Mouse (Mus musculus): Measurements from ENCODE around the gene Trim65.
"Not testable (repeated sequence)": the region's sequence is repeated elsewhere in the genome, so short reads cannot be mapped to it uniquely, and the experiment has no call there.

Trim65 gene

DNA sequence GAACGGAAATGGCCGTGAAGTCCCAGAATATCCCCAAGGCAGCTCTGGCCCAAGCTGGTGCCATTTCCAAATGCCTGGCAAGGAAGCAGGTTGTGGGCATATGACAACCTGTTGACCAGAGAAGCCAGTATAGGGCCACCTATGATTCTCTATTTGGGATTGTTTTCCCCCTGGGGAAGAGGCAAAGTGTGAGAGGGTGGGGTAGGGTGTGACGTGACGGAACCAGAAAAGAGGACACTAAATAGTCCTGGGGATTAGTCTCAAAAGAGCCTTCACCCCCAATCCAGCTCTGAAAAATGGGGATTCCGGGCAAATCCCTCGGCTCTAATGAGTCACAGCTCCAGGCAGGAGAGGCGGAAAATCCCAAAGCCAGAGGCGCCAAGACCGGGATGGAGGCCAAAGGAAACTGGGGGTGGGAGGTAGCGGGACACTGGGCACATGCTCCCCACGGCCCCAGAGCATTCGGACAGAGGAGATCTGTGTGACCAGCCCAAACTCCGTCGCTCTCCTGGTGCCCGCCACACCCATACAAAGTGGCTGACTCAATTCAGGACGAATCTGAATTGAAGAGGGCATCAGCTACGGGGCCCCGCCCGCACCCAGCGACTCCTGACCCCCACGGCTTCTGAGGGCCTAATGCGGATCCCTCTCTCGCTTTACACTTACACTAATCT lies 22.3 kb downstream of the Trim65 start:
- no peak for DNase-seq (ENCODE audit: low spot score in 2 of 2)

DNA sequence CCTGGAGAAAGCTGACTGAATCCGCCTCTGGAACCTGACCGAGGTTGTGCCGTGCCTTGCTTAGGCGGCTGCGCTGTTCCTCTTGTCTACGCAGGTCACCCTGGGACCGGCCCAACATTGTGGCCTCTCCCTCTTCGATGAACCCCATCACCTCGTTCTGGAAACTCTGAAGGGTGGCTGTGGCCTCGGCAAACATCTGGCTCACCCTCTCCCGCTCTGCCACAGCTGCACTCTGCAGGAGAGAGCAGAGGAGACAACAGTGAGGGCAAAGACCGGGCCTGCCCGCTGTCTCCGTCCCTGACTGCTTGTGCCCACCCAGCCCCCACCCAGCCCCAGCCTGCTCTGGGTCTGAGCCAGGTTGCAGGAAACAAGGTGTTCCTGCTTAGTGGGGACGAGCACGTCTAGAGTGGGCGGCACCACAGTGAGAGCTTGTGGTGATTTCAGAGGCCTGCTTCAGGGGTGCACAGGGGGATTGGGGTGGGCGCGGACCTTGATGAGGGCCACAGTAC lies 23.1 kb downstream of the Trim65 start:
- DNase-seq (ENCODE audit: low spot score in 2 of 2): no peak

DNA sequence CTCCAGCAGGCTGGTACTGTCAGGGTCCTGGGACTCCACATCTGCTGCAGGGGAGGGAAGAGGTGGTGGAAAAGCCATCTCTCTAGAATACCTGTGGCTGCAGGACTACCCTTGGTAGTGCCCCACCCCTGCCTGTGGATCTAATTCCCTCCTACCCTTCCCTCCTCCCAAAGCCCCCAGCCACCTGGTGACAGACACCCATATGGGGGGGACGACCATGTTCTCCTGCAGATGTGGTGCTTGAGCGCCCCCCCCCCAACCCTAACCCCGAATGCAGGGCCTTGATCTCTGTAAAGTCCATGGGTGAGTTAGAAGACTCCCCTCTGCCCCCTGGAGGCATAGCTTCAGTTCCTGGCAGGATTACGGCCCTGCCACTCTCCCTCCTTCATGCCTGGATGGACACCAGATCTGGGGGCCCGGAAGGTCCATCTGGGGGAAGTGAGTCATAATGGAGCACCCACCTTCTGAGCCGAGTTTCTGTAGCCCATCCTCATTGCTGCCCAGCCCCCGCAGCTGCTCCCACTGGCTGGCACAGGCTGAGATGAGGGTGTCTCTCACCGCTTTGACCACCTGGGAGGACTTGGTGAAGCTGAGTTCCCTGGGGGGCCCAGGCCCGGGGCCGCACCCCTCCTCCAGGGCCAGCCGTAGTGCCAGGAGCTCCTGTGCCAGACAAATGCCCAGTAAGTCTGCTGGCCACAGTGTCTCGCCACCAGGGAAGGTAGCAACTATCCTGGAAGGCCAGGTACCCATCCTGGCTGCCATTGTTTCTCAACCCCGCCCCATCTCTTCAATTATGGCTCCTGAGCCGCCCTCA lies 23.8 kb downstream of the Trim65 start:
- DNase-seq (ENCODE audit: low spot score in 2 of 2): no peak

DNA sequence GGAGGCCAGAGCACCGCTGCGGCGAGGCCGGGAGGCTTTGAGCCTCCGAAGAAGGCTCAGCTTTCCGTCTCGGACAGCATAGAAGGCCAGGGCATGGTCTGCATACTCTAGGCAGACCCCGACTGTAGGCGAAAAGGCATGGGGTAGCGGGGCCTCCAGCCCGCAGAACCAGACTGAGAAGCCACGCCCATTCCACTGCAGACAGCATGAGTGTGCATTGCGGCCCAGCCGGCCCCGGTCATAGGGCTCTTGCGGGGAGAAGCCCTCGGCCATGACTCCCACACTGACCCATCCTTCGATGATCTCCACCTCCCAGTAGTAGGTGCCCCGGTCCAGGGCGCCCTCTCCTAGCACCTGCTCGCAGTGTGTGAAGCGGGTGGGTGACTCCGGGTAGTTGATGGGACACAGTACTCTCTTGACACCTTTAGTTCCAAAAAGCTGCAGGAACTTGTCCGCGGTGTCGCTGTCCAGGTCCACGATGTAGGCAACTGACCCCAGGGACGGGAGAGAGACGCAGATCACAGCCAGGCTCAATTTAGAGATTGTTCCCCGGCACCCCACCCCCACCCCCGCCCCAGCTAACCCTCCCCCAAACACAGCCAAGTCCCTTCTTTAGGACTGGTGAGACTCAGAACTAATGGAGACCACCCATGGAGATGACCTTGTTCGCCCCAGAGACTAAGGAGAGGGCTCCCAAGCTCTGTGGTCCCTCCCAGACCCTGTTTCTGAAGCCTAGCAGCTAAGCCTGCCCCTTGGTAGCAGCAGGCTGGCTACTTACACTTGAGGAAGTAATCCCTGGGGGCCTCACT lies 24.6 kb downstream of the Trim65 start:
- no peak for DNase-seq (ENCODE audit: low spot score in 2 of 2)

DNA sequence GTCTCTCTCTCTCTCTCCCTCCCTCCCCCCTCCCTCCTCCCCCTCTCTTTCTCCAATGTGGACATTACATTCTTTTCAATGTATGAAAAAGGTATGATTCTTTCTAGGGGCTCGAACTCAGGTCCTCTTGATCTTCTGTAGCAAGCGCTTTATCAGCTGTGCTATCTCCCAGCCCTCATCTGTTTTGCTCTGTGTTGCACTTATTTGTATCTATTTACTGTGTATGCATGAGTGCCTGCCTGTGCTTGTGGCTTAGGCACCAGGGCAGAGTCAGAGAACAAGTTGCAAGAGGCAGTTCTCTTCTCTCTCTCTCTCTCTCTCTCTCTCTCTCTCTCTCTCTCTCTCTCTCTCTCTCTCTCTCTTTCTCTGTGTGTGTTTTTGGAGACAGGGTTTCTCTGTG lies 25.9 kb downstream of the Trim65 start:
- DNase-seq (ENCODE audit: low spot score in 2 of 2): no peak

DNA sequence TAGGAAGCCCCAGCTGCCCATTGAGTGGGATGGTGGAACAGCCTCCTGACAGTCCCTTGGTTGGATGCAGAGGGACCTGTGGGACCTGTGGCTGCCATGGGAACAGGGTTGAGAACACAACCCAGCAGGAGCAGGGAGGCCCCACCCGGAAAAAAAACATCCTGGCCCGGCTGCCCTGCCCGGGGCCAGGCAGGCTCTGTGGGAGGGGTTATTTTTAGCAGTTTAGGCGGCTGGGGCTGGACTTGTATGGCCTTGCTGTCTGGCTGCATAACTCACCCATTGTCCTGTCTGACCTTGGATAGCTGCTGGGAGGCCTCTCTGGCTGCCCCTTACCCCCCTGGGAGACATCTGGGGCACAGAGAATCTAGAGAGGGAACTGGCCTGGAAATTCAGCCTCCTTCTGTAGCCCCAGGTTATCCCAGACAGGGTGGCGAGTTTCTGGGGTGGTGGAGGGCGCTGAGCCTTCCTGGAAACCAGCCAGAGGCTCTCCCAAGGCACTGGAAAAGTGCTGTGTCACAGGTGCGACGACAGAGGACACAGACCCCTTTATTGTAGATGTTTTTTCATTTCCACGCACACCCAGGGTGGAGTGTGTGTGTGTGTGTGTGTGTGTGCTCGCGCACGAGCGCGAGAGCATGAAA lies 26.8 kb downstream of the Trim65 start:
- no peak for DNase-seq (ENCODE audit: low spot score in 2 of 2)

DNA sequence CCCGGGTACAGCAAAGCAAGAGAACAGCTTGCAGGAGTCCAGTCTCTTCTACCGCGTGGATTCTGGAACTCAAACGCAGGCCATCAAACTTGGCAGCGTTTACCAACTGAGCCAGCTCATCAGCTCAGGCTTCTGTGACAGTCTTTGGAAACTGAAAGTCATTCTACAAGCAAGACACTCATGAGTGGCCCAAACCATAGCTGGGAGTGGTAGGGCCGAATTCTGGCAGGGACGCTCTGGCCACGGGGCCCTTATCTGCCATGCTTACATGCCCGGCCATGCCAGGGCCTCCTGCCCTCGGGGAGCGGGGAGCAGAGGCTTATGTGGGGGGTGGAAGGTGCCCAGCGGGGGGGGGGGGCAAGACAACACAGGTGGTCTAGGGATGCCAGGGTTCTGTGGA lies 27.4 kb downstream of the Trim65 start:
- no peak for DNase-seq (ENCODE audit: low spot score in 2 of 2)

DNA sequence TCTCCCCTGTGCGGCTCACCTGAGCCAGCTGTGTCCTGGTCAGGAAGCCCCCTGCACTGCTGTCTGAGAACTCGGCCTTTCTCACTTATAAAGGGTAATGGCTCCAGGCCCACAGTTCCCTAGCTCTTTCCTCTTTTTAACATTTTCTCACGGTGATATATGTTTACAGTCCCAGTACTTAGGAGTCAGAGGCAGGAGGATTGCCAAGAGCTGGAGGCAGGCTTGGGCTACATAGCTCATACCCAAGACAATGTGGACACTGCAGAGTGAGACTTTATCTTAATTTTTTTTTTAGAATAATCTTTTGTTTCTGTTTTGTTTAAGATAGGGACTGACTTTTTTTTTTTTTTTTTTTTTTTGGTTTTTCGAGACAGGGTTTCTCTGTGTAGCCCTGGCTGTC lies 28.5 kb downstream of the Trim65 start:
- no peak for DNase-seq (ENCODE audit: low spot score in 2 of 2)

DNA sequence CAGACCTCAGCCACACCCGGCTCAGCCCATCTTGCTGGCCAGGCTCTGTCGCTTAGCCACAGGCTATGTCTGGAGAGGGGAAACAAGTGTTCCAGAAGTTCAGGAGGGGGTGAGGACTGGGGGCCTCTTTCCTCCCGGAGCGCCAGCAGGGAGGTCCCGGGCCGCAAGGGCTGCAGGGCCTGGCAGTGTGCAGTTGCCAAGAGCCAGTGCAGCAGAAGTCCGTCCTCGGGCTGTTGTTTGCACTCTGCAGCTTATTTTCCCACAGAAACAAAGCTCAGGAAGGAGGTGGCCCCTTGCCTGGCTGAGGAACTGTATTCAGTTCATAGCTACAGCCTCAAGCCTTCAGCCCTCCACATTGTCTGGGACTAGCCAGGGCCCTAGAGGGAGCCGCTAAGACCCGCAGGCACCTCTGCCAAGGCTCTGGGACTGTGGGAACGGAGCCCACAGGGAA lies 29.0 kb downstream of the Trim65 start:
- no peak for DNase-seq (ENCODE audit: low spot score in 2 of 2)

DNA sequence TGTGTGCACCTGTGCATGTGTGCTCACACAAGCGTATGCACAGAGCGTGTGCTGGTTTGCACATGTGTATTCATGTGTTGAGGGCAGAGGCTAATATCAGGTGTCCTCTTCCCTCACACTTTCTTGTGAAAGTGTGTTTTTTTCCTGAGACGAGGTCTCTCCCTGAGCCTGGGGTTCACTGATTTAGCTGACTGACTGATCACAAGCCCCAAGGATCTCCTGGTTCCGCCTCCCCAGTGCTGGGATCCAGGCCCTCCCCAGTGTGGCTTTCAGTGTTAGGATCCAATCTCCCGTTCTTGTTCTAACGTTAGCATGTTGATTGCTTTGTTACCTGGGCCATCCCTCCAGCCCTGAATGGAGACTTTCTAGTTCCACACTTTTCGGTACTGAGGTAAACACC lies 30.1 kb downstream of the Trim65 start:
- DNase-seq (ENCODE audit: low spot score in 2 of 2): no peak

DNA sequence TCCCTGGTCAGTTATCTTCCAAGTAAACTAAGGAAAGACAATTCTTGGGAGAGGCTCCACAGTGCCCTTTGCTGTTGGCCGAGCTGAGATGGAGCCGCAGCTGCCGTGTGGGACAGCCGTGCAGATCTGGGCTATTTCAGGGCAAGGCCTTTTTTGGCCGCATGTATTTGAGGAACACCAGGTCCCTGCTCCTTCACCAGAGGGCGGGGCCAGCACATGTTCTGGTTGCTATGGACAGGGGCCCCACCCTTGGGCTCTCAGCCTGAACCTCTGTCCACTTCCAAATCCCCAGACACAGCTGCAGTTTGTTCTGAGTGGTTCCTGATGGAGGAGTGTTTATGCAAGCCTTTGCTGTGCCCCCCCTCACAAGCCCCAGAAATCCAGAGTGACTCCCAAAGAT lies 30.5 kb downstream of the Trim65 start:
- DNase-seq (ENCODE audit: low spot score in 2 of 2): no peak

DNA sequence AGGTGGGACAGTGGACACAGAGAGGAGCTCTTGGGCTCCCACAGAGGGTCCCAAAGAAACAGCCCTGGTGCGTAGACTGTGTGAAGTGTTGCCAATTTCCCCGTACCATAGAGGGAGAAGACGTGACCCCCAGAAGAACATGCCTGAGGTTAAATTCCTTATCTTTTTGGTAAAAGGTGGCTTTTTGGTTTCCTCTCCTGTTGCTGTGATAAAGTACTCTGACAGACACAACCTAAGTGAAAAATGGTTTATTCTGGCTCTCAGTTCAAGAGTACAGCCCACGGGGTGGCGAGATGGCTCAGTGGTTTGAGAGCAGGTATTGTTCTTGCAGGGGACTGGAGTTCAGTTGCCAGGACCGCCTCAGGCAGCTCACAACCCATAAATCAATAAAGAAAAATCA lies 31.5 kb downstream of the Trim65 start:
- no peak for DNase-seq (ENCODE audit: low spot score in 2 of 2)

DNA sequence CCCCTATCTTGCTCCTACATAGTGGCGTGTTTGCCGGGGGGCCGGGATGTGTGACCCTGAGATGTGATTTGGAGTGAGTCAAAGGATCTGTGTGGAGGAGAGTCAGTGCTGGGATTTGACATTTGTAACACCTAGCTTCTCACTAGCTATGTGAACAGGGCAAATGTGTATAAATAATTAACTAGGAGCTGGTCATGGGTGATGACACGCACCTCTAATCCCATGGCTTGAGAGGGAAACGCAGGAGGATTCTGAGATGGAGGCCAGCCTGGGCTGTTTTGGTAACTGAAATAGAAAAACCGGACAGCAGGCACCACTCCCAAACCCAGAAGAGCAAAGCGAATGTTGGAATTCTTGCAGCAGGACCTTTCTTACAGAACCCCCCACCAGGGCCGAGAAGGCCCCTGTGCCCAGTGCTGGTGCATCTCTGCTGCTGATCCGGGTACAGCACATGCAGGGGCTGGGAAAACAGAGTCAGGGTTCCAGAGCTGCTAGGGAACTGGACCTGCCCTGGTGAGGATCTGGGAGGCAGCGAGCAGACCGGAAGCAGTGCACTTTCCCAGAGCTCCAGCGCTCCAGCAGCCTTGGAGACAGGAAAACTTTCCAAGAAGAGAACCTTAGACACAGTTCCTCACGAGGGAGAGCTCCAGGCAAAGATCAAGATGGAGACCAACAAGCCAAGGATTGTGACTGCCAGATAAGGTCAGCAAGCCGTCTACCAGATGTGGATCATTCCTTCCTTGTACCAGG lies 32.0 kb downstream of the Trim65 start:
- no peak for DNase-seq (ENCODE audit: low spot score in 2 of 2)

DNA sequence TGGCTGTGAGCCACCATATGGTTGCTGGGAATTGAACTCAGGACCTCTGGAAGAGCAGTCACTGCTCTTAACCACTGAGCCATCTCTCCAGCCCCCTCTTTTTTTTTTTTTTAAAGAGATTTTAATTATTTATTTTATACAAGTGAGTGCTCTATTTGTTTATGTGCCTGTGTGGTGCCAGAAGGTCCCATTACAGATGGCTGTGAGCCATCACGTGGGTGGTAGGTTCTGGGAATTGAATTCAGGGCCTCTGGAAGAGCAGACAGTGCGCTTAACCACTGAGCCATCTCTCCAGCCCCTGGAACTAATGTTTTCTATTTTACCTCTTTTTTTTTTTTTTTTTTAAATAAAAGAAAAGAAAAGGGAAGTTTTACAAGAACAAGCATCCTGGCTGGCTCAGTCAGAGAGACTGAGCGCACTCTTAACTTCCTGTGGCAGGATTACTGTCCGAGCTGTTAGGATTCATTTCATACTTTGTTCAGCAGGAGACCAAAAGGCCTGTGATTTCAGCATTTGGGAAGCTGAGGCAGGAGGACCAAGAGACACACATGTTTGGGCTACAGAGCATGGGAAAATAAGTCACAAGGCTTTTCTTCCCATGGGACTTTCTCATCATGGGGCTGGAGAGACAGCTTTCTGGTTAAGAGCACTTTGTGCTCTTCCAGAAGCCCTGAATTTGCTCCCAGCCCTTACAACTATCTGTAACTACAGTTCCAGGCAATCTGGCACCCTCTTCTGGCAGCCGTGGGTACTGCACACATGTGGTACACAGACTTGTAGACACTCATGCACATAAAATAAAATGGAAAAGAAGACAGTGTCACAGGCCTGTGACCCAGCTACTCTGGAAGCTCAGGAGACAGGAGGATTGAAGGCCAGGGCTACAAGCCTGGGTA lies 34.5 kb downstream of the Trim65 start:
- peak in 1 of 2 experiments; percentile 84 for DNase-seq (ENCODE audit: low spot score in 2 of 2)

DNA sequence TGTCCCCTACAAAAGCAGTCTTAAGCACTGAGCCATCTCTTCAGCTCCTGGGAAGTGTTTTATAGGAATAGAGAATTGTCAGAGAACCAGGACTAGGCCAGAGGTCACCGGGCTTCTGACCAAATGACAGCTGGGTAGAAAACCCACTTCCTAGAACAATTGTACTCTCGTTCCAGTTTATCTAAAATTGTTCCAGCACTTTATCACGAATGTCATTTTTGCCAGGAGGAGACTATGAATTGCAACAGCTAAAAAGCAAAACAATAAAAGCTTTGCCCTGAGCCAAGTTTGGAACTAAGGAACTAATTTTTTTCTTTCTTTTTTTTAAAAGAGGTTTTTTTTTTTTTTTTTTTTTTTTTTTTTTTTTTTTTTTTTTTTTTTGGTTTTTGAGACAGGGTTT lies 35.4 kb downstream of the Trim65 start:
- no peak for DNase-seq (ENCODE audit: low spot score in 2 of 2)

DNA sequence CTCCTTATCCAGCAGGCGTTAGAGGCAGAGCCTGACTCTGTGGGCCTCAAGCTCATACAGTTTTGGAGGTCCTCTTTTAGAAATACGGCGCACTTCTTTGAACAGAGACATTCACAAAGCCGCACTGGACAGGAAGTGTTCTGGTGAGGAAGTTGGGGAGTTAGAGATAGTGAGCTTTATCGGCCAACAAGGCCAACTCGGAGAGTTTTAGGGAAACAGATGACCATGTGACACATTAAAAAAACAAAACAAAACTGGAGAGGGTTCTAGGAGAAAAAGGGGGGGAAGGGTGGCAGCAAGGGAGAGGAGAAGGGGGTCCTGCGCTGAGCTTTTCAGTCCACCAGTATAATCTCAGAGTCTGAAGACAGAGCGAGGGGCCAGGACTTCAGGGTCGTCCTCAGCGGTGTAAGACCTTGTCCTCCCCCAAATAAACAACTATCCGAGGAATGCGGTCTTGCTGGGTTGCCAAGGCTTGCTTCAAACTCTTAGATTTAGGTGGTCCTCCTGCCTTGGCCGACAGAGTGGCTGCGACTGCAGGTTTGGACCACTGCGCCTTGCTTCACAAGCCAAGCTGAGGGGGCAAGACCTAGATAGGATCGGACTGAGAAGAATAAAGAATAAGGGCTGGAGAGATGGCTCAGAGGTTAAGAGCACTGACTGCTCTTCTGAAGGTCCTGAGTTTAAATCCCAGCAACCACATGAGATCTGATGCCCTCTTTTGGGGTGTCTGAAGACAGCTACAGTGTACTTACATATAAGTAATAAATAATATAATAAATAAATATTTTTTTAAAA lies 37.0 kb downstream of the Trim65 start:
- DNase-seq (ENCODE audit: low spot score in 2 of 2): peak in 1 of 2 experiments; percentile 60

DNA sequence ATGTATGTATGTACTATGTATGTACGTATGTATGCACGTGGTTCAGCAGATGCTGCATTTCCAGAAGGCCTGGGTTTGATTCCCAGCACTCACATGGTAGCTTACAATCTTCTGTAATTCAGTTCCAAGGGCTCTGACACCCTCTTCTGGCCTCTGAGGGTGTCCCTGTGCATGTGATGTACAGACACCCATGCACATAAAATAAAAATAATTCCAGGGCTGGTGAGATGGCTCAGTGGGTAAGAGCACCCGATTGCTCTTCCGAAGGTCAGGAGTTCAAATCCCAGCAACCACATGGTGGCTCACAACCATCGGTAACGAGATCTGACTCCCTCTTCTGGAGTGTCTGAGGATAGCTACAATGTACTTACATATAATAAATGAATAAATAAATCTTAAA lies 38.0 kb downstream of the Trim65 start:
- DNase-seq (ENCODE audit: low spot score in 2 of 2): not testable (repeated sequence)

DNA sequence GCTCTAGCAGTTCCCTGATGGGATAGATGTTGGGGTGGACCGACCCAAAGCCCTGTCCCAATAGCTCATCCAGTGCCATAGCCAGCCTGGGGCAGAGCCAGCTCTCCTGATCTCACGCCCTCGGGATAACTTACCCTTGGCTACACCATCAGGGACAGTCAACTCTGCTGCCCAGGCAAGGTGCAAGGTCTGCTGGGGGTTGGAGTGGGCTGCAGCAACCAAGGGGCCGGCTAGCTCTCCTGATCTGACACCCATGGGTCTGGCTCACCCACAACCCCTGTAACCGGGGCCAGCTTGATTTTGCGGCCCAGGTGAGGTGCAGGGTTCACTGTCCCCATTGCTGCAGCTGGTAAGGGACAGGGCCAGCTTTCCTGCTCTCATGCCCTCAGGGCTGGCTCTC lies 39.3 kb downstream of the Trim65 start:
- no peak for DNase-seq (ENCODE audit: low spot score in 2 of 2)

DNA sequence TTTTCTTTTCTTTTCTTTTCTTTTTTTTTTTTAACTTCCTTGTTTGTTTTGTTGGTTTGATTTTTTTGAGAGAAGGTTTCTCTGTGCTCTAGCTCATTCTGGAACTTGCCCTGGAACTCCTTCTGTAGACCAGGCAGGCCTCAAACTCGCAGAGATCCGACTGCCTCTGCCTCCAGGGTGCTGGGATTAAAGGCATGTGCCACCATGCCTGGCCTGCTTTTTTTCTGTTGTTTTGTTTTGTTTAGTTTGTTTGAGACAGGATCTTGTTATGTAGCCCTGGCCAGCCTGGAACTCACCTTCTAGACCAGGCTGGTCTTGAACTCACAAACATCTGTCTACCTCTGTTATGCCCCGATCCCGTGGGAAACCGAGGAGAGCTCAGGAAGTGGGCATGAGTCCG lies 41.4 kb downstream of the Trim65 start:
- no peak for DNase-seq (ENCODE audit: low spot score in 2 of 2)
